Mouse (Mus musculus) E14TG2a.4 (cell line): ENCODE data around the gene Fbxl5.

Experiments
- CTCF ChIP-seq: conservative IDR thresholded peaks from 2 replicates; pipeline ENCODE4 v1.5.1; 2014; ENCODE audit warnings: low read length
- NANOG ChIP-seq: IDR thresholded peaks from 2 replicates; pipeline ENCODE4 v1.6.1; 2014; ENCODE audit warnings: borderline replicate concordance, low read length, mixed read lengths
- POU5F1 ChIP-seq: IDR thresholded peaks from 2 replicates; pipeline ENCODE4 v1.6.1; 2014; ENCODE audit warnings: low read length, borderline replicate concordance

- no peak for TF ChIP-seq CTCF
- no peak for TF ChIP-seq POU5F1
- TF ChIP-seq NANOG = no peak
These were observed 2.7 kb downstream of the Fbxl5 start, which contains the start of gene Bst1 for GRCm38 (mm10) chr5:43818695-43819094.
